Mouse (Mus musculus): ENCODE results near the gene Hrct1.
A peak's percentile ranks its signal among the peaks of the same experiment; 100 is the strongest.

The Hrct1 gene

DNA sequence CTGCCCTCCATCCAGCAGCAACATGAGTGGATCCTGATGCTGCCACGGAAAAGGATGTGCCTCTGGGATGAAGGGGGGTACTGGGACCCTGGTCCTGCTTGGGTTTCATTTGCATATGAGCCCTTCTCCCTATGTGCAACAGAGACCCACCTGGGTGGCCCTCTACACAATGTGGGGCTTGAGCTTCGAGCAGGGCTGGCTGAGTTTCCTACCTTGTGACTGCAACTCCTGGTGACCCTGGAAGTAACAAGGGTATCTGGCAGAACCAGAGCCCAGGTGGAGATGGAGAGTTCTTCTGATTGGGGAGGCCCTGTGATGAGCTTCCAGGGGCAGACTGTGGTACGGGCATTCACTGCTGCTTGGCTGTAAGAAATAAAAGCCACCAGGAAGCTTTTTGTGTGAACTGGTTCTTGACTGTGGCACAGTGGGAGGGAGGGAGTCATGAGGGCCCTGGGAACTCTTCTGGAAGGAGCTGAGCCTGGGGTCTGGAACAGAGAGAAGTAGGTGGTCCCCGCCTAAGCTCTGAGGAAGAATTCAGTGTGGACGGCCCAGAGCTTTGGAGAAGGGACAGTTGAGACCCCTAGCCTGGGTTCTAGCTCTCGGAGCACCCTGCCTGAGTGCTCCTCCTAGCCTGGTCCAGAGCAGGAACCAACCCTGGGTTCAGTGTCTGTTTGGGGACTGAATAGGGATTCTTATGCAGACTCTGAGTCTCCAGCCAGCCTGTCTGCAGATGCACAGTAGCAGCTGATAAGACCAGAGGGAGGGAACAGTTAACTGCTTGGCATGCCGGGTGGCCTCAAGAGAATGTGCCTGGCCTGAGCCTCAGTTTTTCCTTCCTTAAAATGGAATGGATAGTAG is 959 bp downstream of the Hrct1 start:
- DNase-seq (ENCODE audit: low read depth, low spot score), result no peak

DNA sequence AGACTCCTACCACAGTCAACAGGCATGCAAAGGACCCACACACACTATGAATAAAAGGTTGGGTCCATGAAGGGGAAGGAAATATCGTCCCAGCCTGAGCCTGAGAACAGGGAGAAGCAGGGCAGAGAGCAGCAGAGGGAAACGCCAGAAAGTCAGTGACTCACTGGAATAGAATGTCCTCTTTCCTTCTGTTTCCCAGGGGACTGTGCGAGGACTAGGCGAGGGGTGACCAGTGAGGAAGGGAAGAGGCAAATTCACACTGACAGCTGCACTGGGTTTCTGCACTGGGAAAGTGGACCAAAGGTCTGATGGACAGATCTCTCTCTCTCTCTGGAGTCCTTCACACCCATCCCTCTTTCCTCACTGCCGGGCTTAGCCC is 1.6 kb downstream of the Hrct1 start:
- DNase-seq (ENCODE audit: low read depth, low spot score), result no peak

DNA sequence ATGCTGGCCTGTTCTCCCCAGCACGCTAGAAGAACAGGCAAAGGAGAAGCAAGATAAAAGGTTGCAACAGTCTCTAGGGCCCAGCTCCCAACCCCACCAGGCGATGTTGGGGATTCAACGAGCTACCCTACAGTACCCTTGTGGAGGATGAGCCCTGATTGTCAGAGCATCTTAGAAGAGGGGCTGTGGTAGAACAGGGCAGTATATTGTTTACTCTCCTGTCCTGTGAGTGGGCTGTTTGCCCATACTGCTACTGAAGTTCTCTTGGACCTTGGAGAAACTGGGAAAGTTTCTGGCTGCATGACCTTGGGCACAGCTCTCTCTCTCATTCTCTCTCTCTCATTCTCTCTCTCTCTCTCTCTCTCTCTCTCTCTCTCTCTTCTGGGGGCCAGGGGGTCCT is 2.1 kb downstream of the Hrct1 start:
- no peak for DNase-seq (ENCODE audit: low read depth, low spot score)

DNA sequence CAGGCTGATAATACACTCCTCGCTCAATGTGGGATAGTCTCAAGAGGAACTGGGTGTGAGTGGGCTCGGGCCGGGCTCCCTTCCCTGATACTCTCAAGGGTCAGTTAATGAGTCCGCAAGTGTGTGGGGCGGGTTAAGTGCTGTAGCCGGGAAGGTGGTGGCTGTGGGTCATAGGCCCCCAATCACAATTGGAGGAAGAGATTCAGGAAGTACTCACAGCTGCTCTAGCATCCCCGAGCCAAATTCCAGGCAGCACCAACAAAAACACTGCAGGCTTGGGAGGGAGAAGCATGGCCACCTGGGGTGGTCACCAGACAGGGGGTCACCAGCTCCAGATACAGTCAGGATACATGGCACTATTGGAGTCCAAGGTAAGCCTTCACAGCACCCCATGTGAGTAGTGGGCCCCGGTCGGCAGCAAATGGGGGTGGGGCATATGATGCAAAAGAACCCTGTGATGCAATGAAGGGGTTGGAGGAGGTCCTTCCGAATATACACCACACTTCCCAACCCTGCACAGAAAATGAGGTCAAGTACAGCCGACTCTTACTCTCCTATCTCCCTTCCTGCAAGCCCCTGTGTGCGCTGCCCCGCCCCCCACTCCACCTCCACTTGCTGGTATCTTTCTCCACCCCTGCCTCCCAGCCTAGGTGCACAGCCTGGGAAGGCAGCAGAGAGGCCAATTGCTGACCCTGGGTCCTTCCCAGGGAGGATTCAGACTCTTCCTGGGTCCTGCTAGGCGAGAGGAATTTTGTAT is 3.0 kb downstream of the Hrct1 start, which contains the start of gene Spaar:
Spaar (plus strand) TSS at position 241 of the 757 bp plus-strand sequence.
- DNase-seq (ENCODE audit: low read depth, low spot score), result no peak

DNA sequence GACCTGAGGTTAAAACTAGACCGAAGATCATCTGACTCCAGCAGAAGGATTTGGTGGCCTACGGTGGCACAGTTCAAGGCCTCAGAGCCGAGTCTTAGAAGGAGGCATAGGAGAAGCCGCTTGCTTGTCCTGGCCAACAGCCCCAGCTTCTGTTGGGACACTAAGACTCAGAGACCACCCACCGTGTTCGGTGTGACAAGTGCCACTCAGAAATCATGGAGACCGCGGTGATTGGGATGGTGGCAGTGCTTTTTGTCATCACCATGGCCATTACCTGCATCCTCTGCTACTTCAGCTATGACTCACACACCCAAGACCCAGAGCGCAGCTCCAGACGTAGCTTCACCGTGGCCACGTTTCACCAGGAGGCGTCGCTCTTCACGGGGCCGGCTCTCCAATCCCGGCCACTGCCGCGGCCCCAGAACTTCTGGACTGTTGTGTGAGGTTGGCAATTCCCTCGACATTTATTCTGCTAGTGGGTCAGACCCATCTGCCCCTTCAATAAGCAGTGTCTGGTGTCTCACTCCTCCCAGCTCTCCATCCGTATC is 3.8 kb downstream of the Hrct1 start:
- no peak for DNase-seq (ENCODE audit: low read depth, low spot score)

DNA sequence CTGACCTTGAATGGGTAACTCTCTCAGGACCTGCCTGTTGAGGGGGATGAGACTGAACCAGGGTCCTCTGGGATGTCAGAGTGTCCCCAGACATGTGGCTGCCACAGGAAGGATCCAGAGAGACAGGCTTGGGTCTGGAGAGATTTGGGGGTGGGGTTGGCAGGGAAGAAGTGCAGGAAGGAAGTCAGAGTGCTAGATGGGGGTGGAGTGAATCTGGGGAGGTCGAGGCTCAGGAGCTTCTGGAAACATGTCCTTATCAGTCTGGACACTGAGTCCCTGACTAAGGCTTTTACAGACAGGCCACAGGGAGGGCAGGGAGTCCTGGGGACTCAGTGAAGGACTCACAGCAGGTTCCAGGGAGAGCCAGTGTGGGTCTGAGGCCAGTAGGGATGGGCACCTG is 5.2 kb downstream of the Hrct1 start:
- no peak for DNase-seq (ENCODE audit: low read depth, low spot score)

DNA sequence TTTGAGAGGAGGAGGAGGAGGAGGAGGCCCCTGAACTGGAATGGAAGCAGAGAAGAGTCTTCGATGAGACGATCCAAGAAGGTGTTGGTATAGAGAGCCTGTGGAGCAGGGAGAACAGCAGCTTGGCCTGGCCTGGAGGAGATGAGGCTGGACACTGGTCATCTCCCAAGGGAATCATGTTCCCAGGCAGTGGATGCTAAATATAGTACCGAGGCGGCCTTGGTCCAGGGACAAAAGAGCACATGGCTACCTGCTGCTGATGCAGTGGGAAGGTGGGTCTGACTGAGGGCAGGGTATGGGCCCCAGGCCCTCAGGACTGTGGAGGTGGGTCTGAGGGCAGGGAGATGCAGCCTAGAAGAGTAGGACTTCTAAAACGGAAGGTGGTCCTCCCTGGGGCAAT is 6.2 kb downstream of the Hrct1 start:
- DNase-seq (ENCODE audit: low read depth, low spot score), result no peak

DNA sequence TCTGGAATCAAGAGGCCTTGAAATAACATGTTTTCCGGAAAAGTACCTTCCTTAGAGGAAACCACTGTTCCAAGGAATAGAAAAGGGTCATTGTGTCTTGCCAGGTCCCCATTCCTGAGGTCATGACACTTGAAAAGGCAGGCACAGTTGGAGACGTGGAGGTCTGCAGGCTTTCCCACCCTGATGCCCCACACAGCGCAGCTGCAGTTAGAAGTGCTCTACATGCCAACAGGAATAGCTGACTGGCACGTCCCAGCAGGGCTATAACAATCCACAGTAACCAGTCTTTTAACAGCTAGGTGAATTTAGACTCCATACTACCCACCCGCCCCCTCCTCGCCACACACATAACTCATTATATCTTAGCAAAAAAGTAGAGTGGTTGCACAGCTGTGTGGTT is 10.2 kb downstream of the Hrct1 start:
- DNase-seq (ENCODE audit: low read depth, low spot score), result no peak

DNA sequence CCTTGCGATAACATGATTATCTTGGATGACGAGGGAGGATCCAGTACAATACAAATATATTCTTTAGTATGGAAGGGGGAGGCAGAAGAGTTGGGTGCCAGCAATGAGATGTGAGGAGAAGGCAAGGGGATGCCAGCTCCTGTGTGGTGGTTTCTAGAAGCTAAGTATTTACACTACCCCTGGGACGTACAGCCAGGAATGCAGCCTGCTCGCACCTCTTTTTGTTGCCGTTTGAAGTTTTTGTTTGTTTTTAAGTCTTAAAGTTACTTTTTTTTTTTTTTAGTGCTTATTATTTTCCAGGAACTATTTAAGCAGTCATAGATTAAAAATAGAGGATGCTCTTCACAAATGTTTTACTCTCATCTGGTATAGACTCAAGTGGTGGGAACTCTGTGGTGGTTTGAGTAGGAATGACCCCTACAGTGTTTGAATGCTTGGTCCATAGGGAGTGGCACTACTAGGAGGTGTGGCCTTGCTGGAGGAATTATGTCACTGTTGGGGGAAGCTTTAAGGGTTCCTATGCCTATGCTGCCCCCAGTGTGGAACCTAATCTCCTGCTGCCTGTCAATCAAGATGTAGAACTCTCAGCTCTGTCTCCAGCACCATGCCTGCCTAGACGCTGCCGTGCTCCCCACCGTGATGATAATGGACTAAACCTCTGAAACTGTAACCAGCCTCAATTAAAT is 12.1 kb downstream of the Hrct1 start:
- no peak for DNase-seq (ENCODE audit: low read depth, low spot score)

DNA sequence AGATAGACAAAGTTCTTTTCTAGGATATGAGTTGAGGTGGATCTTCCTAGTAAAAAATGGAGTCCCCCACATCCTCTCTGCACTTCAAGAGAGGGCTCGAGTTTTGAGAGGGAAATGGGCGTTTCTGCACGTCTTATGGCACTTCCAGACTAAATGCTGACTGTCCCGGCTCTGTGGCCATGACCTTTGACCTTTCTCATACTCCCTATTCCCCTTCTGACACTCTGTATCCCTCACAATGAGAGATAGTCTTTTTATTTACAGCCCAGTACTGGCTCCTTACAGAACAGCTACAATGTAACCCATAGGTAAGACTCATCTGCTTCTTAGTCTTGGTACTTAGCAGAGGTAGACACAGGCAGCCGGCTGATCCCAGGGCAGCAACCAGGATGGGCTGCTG is 14.5 kb downstream of the Hrct1 start:
- no peak for DNase-seq (ENCODE audit: low read depth, low spot score)

DNA sequence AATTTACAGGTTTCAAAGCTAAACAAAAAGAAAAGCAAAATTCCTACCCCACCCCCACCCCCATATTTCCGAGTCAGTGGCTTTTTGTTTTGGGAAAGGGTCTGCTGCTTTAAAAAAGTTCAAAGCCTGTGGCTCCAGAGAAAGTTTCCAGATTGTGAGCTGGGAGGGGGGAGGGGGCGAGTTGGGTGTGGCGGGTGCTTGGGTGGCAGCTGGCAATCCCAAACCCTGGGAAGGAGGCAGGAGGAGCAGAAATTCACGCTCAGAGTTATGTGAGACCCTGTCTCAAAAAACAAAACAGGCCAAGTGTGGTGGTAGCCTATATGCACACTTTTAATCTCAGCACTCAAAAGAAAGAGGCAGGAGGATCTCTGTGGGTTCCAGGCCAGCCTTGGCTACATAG is 15.6 kb downstream of the Hrct1 start:
- no peak for DNase-seq (ENCODE audit: low read depth, low spot score)

DNA sequence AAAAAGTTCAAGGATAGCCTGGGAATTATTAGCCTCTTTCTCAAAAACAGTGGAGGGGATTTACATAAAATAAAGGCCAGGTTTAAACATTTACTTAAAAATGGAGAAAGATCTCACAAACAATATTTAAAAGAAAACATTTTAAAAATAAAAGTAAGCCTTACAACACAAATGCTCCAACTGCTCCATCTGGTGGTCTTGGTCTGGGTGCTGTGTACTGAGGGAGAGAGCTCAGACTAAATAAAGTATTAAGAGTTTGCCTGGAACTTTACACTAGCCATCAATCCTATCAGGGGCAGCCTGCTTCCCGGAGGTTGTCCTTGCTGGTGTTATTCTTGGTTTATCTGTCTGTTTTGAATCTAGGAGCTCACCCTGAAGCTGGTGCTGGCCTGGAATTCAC is 16.1 kb downstream of the Hrct1 start:
- no peak for DNase-seq (ENCODE audit: low read depth, low spot score)

DNA sequence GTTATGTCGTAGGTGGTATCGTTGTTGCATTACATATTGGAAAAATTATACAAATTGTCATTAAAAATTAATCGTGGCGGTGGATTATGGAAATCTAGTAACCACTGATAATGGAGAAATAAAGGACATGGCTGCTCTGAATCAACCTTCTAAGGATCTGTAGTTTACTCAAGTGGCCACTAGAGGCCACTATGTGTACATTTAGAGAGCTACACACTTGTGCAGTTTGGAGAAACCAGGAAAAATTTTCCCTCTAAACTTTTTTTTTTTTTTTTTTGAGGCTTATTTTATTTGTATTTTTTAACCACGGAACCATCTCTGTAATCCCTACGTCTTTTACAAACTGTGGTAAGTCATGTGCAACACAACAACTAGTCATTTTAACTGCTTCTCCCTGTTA is 18.2 kb downstream of the Hrct1 start:
- DNase-seq (ENCODE audit: low read depth, low spot score), result no peak

DNA sequence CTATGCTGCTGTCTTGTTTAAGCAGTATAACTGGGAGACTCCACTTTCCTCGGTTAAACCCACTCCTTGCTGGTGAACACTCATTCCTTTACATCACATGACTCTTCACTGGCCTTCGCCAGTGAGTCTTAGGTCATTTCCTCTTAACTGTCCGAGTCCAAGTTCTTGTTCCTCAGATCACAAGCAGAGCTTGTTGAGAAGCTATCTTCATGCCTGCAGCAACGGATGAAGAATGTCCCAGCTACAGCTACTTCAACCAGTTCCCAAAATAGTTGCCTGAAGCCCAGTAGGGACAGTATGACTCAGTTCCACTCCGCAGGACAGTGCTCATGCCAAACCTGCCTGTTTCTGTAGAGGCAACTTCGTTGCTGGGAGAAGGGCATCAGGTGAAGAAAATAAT is 30.2 kb downstream of the Hrct1 start:
- no peak for DNase-seq (ENCODE audit: low read depth, low spot score)

DNA sequence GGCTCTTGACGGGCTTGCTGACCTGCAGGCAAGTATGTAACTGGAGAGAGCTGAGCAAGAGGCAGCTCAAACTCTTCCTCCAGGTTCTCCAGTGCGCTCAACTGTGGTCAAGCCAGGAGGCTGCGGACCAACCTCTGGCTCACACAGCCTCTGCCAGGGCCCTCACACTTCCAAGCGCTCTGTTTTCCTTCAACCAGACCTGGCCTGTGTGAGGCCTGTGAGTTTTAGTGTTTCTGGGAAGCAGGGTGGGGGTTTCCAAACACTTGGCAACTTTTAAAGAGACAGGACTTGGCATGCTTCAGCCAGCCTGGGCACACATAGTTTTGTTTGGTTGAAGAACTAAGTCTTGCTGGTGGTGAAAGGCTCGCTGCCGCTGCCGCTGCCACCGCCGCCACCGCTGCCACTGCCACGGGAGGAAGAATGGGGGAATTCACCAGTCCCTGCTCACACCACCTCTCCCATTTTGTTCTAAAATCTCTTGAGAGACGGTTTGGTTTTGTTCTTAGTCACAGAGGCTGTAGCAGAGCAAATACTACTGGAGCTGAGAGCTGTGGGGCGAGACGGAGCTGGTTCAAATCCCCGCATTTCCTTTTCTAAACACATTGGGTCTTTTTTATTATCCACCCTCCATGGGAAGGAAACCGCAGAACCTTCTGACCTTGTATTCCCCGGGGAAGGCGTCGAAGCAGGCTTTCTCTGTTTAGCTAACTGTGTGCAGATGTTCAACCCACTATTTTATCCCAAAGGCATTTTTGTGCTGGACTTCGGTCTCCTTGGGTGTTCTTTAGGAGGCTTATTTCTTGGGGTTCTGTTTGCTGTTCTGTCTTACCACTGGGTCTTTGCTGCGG is 32.8 kb downstream of the Hrct1 start:
- no peak for DNase-seq (ENCODE audit: low read depth, low spot score)

DNA sequence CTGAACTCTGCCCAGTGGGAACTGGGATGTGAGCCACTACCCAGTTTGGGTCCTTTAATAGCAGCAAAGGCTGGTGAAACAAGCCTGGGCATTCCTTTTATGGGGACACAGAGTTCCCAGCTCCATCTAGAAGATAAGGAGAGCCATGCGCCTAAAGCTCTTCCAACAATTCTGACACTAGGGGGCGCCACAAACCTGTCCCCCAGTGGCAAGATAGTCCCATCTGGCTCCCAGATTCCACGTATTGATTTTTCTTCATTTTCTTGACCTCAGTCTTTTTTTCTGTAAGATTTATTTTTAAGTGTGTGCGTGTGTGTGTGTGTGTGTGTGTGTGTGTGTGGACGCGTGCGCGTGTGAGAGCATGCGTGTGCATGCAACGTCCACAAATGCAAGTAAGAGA is 33.5 kb downstream of the Hrct1 start:
- peak; percentile 13 for DNase-seq (ENCODE audit: low read depth, low spot score)

DNA sequence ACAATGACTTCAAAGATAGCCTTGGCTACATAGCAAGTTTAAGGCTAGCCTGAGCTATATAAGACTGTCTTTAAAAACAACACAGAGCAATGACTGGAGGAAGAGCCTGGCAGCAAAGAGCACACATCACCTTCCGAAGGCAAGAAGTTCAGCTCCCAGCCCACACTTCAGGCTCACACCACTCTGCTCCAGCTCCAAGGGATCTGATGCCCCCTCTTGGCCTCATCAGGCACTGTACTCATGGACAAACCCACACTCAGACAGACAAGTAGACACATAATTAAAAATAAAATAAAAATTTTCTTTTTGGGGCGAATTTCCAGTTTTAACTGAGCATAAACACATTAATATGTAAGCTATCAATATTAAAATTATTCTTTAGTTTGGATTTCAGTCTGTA is 34.3 kb downstream of the Hrct1 start:
- DNase-seq (ENCODE audit: low read depth, low spot score), result no peak

DNA sequence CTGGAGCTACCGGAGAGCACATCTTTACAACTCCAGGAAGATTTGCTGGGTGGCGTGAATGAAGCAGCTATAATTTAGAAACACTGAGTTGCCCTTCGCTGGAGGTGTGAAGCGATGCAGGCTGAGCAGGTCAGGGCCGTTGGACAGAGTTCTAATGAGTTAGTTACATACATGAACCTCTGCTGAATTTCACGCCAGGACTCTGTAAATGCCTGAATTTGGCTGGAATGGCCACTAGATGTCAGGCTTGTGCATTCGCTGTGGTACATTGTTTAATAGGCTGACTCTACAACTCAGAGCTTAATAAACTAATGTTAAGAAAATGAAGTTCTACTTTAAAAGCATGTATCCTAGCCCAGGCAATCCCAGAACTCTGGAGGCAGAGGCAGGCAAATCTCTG is 36.4 kb downstream of the Hrct1 start:
- DNase-seq (ENCODE audit: low read depth, low spot score), result no peak

DNA sequence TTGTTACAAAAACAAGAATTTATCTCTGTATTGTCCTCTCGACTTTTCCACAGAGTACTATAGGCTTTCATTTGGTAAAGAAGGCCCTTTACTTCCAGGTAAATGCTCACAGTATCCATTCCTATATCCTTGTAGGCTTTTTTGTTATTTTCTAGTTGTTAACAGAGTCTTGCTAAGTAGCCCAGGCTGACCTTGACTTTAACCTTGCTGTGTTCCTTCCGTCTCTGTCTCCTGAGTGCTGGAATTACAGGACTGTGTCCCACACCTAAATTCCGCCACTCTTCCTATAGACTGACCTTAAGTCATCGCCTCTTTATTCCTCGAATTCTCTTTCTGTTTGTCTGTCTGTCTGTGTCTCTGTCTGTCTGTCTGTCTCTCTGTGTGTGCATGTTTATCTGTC is 41.4 kb downstream of the Hrct1 start:
- DNase-seq (ENCODE audit: low read depth, low spot score), result no peak

DNA sequence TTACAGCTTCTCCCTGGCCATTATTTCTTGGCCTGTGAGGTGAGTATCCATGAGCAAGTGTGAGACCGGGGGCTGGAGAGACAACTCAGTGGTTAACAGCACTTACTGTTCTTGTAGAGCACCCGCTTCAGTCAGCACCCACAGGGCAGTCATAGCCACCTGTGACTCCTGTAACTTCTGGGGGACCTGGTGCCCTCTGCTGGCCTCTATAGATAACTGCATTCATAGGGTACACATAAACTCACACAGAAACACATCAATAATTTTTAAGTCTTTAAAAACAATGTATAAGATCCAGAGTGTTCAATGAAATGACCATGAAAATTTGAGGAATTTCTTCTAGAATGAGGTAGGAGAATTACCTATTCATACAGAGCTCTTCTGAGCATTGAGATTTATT is 42.4 kb downstream of the Hrct1 start:
- DNase-seq (ENCODE audit: low read depth, low spot score), result no peak

DNA sequence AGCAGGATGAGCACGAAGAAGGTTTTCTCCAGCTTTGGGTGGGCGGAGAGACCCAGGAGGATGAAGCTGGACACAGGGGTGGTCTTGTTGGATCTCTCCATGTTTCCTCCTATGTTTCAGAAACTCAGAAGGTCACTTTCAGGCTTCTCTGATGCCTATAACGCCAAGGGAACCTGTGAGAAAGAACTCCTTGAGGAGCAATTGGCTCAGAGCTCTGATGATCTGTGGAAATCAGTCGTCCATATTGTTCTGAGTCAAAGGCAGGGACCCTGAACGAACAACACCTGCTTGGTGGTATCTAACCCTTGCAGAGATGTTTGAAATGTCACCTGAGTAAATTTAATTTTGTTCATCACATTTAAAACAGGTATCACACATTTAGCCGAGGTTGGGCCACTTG is 43.9 kb downstream of the Hrct1 start, which contains the start of gene Olfr159:
Olfr159 (minus strand) TSS at position 101 of the 400 bp plus-strand sequence.
- DNase-seq (ENCODE audit: low read depth, low spot score), result no peak

Data from c-Kit-negative CD71-positive TER-119-positive erythroid progenitor cells, embryonic 14.5 days (primary cell).